Mouse (Mus musculus) liver (tissue): Measurements from ENCODE around the gene Nexn.

Experiments
- DNase-seq: peaks from one replicate; pipeline ENCODE4 v3.0.0-alpha.2; 2020; ENCODE audit warnings: mixed read lengths

Gene Nexn

DNA sequence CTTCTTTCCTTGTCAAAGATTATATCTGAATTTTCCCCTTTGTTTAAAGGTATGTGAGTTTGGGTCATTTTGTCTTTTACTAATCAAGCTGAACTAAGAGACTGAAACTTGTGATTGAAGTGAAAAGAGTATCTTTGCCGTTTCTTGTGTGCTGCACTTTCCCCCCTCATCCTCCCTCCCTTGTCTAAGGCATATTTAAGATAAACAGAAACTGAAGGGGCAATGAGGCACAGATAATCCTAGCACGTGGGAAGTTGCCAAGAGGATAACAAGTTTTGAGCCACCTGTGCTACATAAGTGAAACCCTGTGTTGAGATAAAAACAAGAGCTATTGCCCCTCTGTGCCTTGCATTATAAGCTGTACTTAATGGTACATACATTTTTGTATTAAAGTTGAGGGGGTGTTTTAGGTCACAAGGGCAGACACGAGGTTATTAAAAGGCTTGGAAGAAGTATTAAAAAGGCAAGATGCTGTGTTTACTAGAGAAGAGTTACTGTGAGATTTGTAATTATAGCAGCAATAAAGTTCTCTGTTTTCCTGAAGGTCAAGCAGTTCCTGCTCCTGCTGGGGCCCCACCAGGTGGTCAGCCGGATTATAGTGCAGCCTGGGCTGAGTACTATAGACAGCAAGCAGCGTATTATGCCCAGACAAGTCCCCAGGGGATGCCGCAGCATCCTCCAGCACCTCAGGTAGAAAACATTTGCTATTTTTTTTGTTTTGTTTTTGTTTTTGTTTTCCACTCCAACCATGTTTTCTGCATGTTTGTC, 34.6 kb downstream of the Nexn start:
- DNase-seq: no peak

- DNase-seq: no peak
These were observed 36.9 kb downstream of the Nexn start for GRCm38 (mm10) chr3:152229271-152229670.

GRCm38 (mm10) chr3:152228843-152229242, 37.3 kb downstream of the Nexn start:
- no peak for DNase-seq

- no peak for DNase-seq
These were observed 40.2 kb downstream of the Nexn start for GRCm38 (mm10) chr3:152225906-152226305.

DNA sequence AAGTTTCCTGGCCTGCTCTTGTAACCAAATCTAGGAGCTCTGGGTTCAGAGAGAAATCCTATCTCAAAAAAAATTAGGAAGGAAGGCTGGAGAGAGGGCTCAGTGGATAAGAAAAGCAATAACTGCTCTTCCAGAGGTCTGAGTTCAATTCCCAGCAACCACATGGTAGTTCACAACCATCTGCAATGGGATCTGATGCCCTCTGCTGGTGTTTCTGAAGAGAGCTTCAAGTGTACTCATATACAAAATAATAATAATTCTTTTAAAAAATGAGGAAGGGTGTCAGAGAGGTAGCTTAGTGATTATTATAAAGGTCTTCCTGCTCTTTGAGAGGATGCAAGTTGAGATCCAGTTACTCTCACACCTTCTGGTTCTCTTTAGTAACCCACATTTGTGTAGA, 41.2 kb downstream of the Nexn start:
- DNase-seq: no peak

GRCm38 (mm10) chr3:152213416-152213815, 52.7 kb downstream of the Nexn start:
- DNase-seq: no peak

GRCm38 (mm10) chr3:152211731-152212279, 54.3 kb downstream of the Nexn start:
- DNase-seq: peak; percentile 8

- peak; percentile 71 for DNase-seq
These were observed 55.3 kb downstream of the Nexn start for GRCm38 (mm10) chr3:152210728-152211391.

- peak; percentile 100 for DNase-seq
These were observed 56.0 kb downstream of the Nexn start, which contains the start of the genes Dnajb4 and Fubp1 for GRCm38 (mm10) chr3:152209967-152210634. Gene Dnajb4, minus strand, starts transcription at chr3:152210302. Gene Fubp1, plus strand, starts transcription at chr3:152210422.

DNA sequence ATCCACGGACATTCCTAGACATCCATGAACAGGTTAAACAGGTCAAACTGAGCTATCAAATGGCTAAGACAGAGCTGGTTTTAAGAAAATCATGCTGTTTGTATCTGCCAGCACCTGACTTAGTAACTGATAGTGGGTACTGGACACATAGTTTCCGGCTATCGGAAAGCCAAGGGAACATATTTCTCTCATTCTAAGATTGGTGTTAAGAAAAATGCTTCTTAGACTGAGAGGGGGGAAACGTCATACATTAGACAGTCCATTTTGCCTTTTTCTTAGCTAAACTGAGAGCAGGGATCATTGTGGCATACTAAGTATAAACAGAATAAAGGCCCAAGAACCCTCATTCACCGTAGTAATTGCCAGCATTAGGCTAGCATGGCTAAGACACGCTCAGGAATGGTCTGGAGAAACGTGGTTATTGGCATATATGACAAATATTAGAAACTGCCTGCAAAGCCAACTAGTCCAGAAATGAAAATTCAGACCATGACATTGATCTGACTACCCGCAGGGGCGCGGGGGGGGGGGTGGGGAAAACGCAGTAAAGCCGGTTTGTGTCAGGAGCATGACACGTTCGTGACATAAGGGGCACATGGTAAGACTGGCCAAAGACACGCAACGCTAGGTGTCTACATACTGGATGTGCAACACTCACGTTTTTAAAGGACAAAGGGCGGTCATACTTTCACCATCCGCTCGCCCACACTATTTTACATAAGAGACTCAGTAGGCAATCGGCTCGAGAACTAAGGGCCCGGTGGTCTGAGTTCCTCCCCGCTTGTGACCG, 56.8 kb downstream of the Nexn start:
- DNase-seq: peak; percentile 58

- no peak for DNase-seq
These were observed 57.9 kb downstream of the Nexn start for GRCm38 (mm10) chr3:152208096-152208885.

GRCm38 (mm10) chr3:152207156-152207555, 59.0 kb downstream of the Nexn start:
- DNase-seq: no peak

DNA sequence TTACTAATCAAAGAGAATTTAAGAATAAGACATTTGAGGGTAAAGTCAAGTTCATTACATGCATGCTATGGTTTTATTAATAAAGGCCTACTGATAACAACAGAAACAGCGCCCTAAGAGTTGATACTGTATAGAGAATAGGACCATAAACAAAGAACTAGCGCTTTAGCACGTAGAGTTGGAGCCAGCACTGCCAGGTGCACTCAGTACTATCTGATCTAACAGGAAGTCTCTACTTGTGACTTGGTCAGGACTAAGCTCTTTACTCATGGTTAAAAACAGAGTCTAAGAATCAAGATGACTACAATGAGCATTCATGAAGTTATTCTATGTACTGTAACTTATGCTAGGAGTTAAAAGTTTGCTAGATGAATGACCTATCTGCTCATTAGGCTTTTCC, 61.6 kb downstream of the Nexn start:
- no peak for DNase-seq

DNA sequence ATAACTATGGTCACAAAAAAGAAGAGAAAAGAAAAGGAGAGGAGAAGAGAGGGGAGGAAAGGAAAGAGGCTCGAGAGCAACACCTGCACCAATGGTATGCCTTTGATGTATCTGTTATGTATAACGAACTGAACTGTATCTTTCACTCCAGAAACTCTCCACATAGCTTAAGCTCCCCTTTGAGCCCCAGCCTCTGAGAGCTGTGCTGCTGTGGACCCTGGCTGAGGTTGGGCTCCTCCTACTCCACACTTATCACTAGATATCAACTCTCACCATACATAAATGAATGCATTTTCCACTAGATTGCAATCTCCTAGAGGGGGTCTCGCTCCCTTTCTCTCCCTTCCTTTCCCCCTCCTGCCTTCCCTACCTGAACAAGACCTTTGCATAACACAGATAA, 62.2 kb downstream of the Nexn start:
- no peak for DNase-seq

GRCm38 (mm10) chr3:152203411-152203810, 62.7 kb downstream of the Nexn start:
- DNase-seq: no peak

- no peak for DNase-seq
These were observed 63.2 kb downstream of the Nexn start for GRCm38 (mm10) chr3:152202942-152203341.

DNA sequence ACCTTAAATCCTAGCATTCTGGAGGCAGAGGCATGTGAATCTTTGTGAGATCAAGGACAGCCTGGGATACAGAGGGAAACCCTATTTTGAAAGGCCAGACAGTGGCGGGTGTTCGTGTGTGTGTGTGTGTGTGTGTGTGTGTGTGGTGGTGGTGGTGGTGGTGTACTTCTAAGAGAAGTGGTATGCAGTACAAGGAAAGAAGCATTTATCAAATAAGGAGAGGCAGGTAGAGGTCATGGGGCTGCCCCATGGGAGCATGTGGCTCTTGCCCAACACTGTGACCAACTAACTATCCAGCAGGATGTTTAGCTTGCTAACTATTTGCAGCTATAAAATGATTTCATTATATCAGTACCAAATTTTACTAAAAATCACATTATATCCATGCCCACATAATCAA, 64.5 kb downstream of the Nexn start:
- no peak for DNase-seq

GRCm38 (mm10) chr3:152201181-152201580, 65.0 kb downstream of the Nexn start:
- DNase-seq: no peak

DNA sequence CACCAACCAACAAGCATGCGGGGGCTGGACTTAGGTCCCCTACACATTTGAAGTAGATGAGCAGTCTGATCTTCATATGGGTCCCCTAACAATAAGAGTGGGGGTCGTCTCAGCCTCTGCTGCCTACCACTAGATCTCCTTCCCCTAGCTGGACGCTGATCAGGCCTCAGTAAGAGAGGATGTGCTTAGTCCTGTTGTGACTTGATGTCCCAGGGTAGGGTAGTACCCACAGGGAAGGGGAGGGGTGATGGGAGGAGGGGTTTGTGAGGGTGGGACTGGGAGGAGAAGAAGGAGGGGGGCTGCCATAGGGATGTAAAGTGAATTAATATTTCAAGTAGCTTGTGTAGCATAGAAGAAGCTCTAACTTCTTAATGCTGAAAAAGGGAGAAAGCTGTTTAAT, 67.0 kb downstream of the Nexn start:
- no peak for DNase-seq

DNA sequence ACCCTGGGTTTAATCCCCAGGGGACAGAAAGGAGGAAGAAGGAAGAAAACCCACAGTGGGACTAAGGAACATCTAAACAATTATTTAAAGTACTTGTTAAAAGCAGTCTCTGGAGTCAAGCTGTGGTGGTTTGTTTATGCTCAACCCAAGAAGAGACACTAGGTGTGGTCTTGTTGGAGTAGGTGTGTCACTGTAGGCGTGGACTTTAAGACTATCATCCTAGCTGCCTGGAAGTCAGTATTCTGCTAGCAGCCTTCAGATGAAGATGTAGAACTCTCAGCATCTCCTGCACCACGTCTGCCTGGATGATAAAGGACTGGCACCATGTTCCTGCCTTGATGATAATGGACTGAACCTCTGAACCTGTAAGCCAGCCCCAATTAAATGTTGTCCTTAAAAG, 68.9 kb downstream of the Nexn start:
- peak; percentile 70 for DNase-seq

GRCm38 (mm10) chr3:152193635-152194097, 72.5 kb downstream of the Nexn start:
- DNase-seq: peak; percentile 93

DNA sequence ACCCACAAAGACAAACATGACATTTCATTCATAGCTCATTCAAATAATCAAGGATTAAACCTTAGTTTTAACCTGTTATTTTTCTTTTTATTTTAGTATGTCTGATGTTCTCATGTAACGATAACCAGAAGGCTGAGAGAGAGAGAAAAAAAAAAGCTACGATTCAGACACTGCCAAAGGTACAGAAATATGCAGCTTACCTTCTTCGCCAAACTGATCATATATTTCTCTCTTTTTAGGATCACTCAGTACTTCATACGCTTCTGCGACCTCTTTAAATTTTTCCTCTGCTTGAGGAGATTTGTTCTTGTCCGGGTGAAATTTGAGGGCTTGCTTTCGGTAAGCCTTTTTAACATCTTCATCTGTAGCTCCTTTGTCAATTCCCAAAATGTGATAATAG, 73.0 kb downstream of the Nexn start:
- no peak for DNase-seq
